Mouse (Mus musculus) lung, adult 2 months (tissue): Measurements from ENCODE around the gene Nxpe4.

Experiments
- CTCF ChIP-seq: fragments of 200-500 bp; IDR thresholded peaks from 2 replicates; pipeline ENCODE4 v1.5.1; 2011; ENCODE audit warnings: mild to moderate bottlenecking, low read length, control low read depth; ENCODE audit not compliant: insufficient read depth
- POLR2A ChIP-seq: fragments of 200-500 bp; IDR thresholded peaks from 2 replicates; pipeline ENCODE4 v1.6.1; 2011; ENCODE audit warnings: low read depth, mild to moderate bottlenecking, control low read depth, low read length, borderline replicate concordance; ENCODE audit errors: extremely low read depth

DNA sequence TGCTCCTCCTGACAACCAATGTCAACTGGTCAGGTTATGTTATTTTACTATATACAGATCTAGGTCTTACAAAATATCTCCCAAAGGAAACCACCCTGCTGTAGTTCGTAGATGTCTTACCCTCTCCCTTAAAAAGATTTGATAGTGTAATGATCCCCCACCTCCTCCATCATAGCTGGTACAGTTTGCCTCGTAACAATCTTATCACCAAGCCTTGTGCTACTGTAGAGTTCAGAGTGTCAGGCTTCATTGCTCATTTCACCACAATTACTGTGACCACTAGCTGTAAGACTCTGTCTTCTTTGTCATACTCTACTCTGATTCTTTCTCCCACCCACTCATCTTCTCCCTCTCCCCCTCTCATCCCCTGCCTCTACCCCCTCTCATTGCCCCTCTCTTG, 259.2 kb downstream of the Nxpe4 start:
- TF ChIP-seq CTCF (no peak), POLR2A (no peak)
